Mouse (Mus musculus): ENCODE measurements around the gene Myocd.

DNA sequence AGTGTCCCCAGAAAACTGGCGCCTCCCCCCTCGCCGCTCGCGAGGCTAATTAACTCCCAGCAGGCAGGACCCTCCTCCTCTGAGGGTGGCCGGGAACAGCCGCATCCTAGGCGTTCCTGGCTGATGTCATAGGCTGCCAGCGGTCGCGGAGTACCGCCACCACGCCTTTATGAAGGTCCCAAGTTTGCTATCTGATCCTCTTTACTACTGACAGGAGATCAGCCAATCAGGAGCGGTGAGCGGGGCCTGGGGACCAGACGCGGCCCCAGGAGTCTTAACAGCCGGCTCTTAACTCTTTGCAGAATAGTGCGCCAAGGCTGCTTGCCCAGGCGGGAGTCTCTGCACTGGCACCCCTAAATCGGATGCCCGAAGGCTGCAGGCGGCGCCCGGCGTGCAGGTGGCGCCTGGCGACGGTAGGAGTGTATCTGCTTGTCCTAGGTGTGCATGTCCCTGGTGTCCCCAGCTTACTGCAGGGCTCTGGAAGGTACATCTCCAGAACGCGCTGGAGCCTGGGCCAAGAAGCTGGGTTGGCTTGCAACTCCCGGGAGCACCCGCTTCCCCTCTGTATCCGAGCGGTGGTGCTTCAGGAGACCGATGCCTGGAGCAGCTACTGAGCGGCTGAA lies at the start of gene Myocd:
- TF ChIP-seq POLR2A (IDR thresholded peaks at IDR 0.05; ENCODE audit: extremely low read depth, insufficient read depth, low read length) (no peak), CTCF (IDR thresholded peaks at IDR 0.05; ENCODE audit: extremely low read depth, insufficient read depth, low read length) (no peak)
